Mouse (Mus musculus) neural tube, embryonic 11.5 days (tissue): ENCODE measurements around the gene Hcrtr1. TPM values are rescaled to one million over a fixed set of nuclear protein-coding genes. Genes with fewer than 3 reads are reported as not detected.

Experiments
- ATAC-seq: fragments of 200-750 bp; cut with Nextera tagmentation; 2 replicates; pipeline ENCODE4 v1.8.0; 2017; ENCODE audit warnings: moderate number of reproducible peaks, mild to moderate bottlenecking, moderate TSS enrichment, moderate library complexity; ENCODE audit not compliant: insufficient read depth, low FRiP score, low TSS enrichment
- DNase-seq: peaks from one replicate; pipeline ENCODE4 v3.0.0-alpha.2; 2015; ENCODE audit warnings: low spot score
- H3K27ac ChIP-seq: fragments of 300-500 bp; sonication (generic); 2 replicates; pipeline ENCODE4 v1.5.1; 2014; ENCODE audit warnings: low read depth, mild to moderate bottlenecking, low read length
- H3K27me3 ChIP-seq: fragments of 300-500 bp; sonication (generic); 2 replicates; pipeline ENCODE4 v1.6.1; 2014; ENCODE audit warnings: mild to moderate bottlenecking, low read length, mixed read lengths; ENCODE audit not compliant: control insufficient read depth, insufficient read depth
- H3K36me3 ChIP-seq: fragments of 300-500 bp; sonication (generic); 2 replicates; pipeline ENCODE4 v1.6.1; 2014; ENCODE audit warnings: mild to moderate bottlenecking, low read length, moderate library complexity, mixed read lengths; ENCODE audit not compliant: control insufficient read depth, insufficient read depth
- H3K4me1 ChIP-seq: fragments of 300-500 bp; sonication (generic); 2 replicates; pipeline ENCODE4 v1.6.1; 2014; ENCODE audit warnings: low read length, mixed read lengths; ENCODE audit not compliant: control insufficient read depth, insufficient read depth
- H3K4me2 ChIP-seq: fragments of 300-500 bp; sonication (generic); 2 replicates; pipeline ENCODE4 v1.6.1; 2014; ENCODE audit warnings: low read depth, mild to moderate bottlenecking, moderate library complexity
- H3K4me3 ChIP-seq: fragments of 300-500 bp; sonication (generic); 2 replicates; pipeline ENCODE4 v1.5.1; 2014; ENCODE audit warnings: low read depth, low read length
- H3K9ac ChIP-seq: fragments of 300-500 bp; sonication (generic); 2 replicates; pipeline ENCODE4 v1.6.1; 2014; ENCODE audit warnings: mild to moderate bottlenecking, low read length
- H3K9me3 ChIP-seq: fragments of 300-500 bp; sonication (generic); 2 replicates; pipeline ENCODE4 v1.6.1; 2016; ENCODE audit warnings: low read length; ENCODE audit not compliant: control insufficient read depth
- WGBS: fragments of 180-500 bp; shearing (Covaris S2); extraction: QIAGEN DNeasy Blood & Tissue Kit; methylation state at CpG from one replicate; pipeline ENCODE4 v1.1.7; 2014; 5-methylcytosine and 5-hydroxymethylcytosine counted together
- polyA plus RNA-seq: library from polyadenylated mRNA; unstranded; fragments of >200 nt; fragmentation: Nextera tagmentation; extraction: Ambion mirVana; gene quantifications from 2 replicates; pipeline ENCODE4 v1.2.1, GENCODE M21; 2014

Gene Hcrtr1
- polyA plus RNA-seq, 1 experiment from 2014 or later, result 0.20 TPM

- H3K4me3 ChIP-seq, result no peak overlapping the region
- no peak overlapping the region for H3K4me2 ChIP-seq
- DNase-seq (no peak), ATAC-seq (no peak)
- 61% methylated on average over 6 of the region's 6 CpGs for WGBS
- no peak overlapping the region for H3K9ac ChIP-seq
- H3K4me1 ChIP-seq, result peaks cover 7% of the 10 kb centered on the region
- H3K27ac ChIP-seq, result no peak overlapping the region
- H3K27me3 ChIP-seq, result peaks cover 25% of the 10 kb centered on the region
- H3K9me3 ChIP-seq, result no peaks in the 10 kb centered on the region
- no peaks in the 10 kb centered on the region for H3K36me3 ChIP-seq
Observed at GRCm38 (mm10) chr4:130164121-130164520, 25.0 kb upstream of the Hcrtr1 start.

DNA sequence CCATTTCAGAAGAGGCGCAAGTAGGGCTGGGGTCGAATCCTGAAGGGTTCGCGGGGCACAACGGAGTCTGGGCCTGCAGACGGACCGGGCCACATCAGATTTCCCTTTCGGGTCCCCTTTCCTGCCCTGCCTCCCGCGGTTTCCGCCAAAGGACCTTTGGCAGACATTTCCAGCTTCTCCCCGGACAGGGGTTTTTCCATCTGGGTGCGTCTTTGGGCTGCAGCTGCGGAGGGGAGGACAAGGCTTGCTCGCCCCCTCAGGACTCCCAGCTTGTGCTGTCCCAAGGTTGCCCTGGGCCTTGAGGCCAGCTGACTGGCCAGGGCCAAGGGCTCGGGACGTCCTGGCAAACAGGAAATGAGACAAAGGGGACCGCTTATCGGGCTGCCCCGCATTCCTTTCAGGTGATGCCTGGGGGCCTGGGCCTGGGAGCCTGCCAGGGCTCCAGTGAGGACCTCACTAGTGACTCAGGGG, 24.3 kb upstream of the Hcrtr1 start:
- Histone ChIP-seq H3K4me3 (no peak overlapping the region), H3K9me3 (no peaks in the 10 kb centered on the region), H3K27me3 (peaks cover 25% of the 10 kb centered on the region), H3K27ac (no peak overlapping the region), H3K9ac (0 out of 2 replicates have a peak overlapping the region, but pooled peaks have one; percentile 31), H3K36me3 (no peaks in the 10 kb centered on the region), H3K4me2 (peak overlapping the region; percentile 30), H3K4me1 (peaks cover 5% of the 10 kb centered on the region)
- ATAC-seq (no peak), DNase-seq (no peak)
- WGBS, result 5% methylated on average over 20 of the region's 20 CpGs

GRCm38 (mm10) chr4:130161349-130161748, 22.2 kb upstream of the Hcrtr1 start:
- Histone ChIP-seq H3K9ac (no peak overlapping the region), H3K27ac (no peak overlapping the region), H3K4me2 (no peak overlapping the region), H3K4me3 (no peak overlapping the region), H3K27me3 (peaks cover 23% of the 10 kb centered on the region), H3K36me3 (no peaks in the 10 kb centered on the region), H3K4me1 (no peaks in the 10 kb centered on the region; the same call in 1 of the 2 replicates), H3K9me3 (no peaks in the 10 kb centered on the region)
- no peak for ATAC-seq
- WGBS, result 30% methylated on average over 4 of the region's 4 CpGs
- DNase-seq, result no peak

DNA sequence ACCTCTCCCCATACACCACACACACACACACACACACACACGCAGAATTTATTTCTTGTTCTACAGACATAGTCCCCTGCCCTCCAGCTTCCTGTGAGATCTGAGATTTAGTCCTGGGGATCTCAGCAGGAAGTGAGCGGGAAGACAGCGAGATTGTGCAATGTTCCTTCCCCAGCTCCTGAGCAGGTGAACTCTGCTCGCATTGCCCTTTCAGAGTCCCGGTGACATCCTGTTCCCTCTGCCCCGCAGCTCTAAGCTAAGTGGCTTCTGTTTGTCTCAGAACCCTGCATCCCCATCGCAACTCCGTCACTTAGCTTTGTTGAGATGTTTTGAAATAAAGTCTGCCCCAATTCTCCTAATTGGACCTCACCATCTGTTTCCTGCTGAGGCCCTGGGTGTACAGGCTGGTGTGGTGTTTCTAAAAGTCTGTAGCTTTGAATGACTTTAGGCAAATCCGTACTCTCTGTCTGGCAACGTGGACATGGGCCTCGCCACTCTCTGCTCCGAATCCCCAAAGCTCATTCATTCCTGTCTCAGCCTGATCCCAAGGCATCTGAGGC, 17.7 kb upstream of the Hcrtr1 start:
- WGBS, result 85% methylated on average over 12 of the region's 12 CpGs
- no peaks in the 10 kb centered on the region for H3K4me1 ChIP-seq
- ATAC-seq, result no peak

GRCm38 (mm10) chr4:130154250-130154649, 15.1 kb upstream of the Hcrtr1 start:
- no peak overlapping the region for H3K4me2 ChIP-seq
- no peak overlapping the region for H3K9ac ChIP-seq
- H3K9me3 ChIP-seq, result no peaks in the 10 kb centered on the region
- no peak for ATAC-seq
- no peaks in the 10 kb centered on the region for H3K36me3 ChIP-seq
- no peak for DNase-seq
- WGBS, result 76% methylated on average over 3 of the region's 3 CpGs
- H3K27me3 ChIP-seq, result peaks cover 6% of the 10 kb centered on the region; the same call in 1 of the 2 replicates
- no peak overlapping the region for H3K4me3 ChIP-seq
- H3K27ac ChIP-seq, result no peak overlapping the region
- no peaks in the 10 kb centered on the region for H3K4me1 ChIP-seq

More for the DNA sequence above, 17.7 kb upstream of the Hcrtr1 start:
- DNase-seq, result peak; percentile 8
- Histone ChIP-seq H3K27me3 (peaks cover 6% of the 10 kb centered on the region; the same call in 1 of the 2 replicates), H3K9me3 (no peaks in the 10 kb centered on the region), H3K9ac (no peak overlapping the region), H3K4me3 (no peak overlapping the region), H3K4me2 (no peak overlapping the region), H3K36me3 (no peaks in the 10 kb centered on the region), H3K27ac (no peak overlapping the region)

DNA sequence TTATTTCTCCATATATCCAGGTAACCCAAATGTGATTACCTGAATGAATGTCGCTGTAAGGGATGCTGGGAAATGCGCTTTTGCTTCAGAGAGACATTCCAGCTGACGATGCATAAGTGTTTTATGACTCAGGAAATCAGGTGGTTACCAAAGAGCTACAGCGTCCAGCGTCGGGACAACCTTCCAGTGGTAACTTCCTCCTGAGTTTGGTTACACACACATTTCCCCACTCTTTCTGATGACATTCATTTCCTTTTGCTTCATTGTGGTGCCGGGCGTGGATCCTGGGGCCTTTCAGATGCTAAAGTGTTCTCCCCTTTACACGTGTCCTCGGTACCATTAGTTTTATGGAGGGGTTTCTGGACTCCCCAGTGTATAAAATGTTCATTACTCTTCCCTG, 9.2 kb upstream of the Hcrtr1 start:
- Histone ChIP-seq H3K4me2 (no peak overlapping the region), H3K27me3 (peaks cover 6% of the 10 kb centered on the region; the same call in 1 of the 2 replicates), H3K4me3 (no peak overlapping the region), H3K36me3 (no peaks in the 10 kb centered on the region), H3K4me1 (no peaks in the 10 kb centered on the region), H3K27ac (no peak overlapping the region), H3K9ac (no peak overlapping the region), H3K9me3 (no peaks in the 10 kb centered on the region)
- 72% methylated on average over 10 of the region's 10 CpGs for WGBS
- ATAC-seq, result no peak
- no peak for DNase-seq

- no peak overlapping the region for H3K9ac ChIP-seq
- H3K27me3 ChIP-seq, result peaks cover 36% of the 10 kb centered on the region
- no peak overlapping the region for H3K4me3 ChIP-seq
- no peaks in the 10 kb centered on the region for H3K36me3 ChIP-seq
- DNase-seq, result no peak
- 64% methylated on average over 3 of the region's 3 CpGs for WGBS
- H3K4me2 ChIP-seq, result no peak overlapping the region
- H3K9me3 ChIP-seq, result no peaks in the 10 kb centered on the region
- H3K4me1 ChIP-seq, result peaks cover 9% of the 10 kb centered on the region
- no peak overlapping the region for H3K27ac ChIP-seq
- no peak for ATAC-seq
Observed at GRCm38 (mm10) chr4:130141786-130142185, 2.6 kb upstream of the Hcrtr1 start.

- Histone ChIP-seq H3K9me3 (no peaks in the 10 kb centered on the region), H3K27ac (no peak overlapping the region), H3K27me3 (peaks cover 38% of the 10 kb centered on the region), H3K4me3 (no peak overlapping the region), H3K9ac (no peak overlapping the region), H3K4me2 (no peak overlapping the region), H3K36me3 (no peaks in the 10 kb centered on the region), H3K4me1 (peaks cover 9% of the 10 kb centered on the region)
- 47% methylated on average over 9 of the region's 9 CpGs for WGBS
- DNase-seq (peak; percentile 48), ATAC-seq (no peak)
Observed at GRCm38 (mm10) chr4:130140992-130141402, 1.8 kb upstream of the Hcrtr1 start.
